Mouse (Mus musculus) midbrain, embryonic 10.5 days (tissue): ENCODE measurements at regions not wholly inside any gene's neighbourhood (a gene's known extent, or its start where the extent isn't known, plus 50 kb on each side); places are given as distances from the start of the nearest gene placed in this dataset.
A peak's percentile ranks its signal among the peaks of the same experiment; 100 is the strongest.
"Not testable (repeated sequence)": the region's sequence is repeated elsewhere in the genome, so short reads cannot be mapped to it uniquely, and the experiment has no call there.

Experiments
- DNase-seq: peaks from one replicate; pipeline ENCODE4 v3.0.0-alpha.2; 2017; ENCODE audit warnings: low spot score
- H3K27ac ChIP-seq: fragments of 300-500 bp; sonication (generic); replicated peaks from 2 replicates; pipeline ENCODE4 v1.5.1; 2016; ENCODE audit warnings: mild to moderate bottlenecking
- H3K27me3 ChIP-seq: fragments of 300-500 bp; sonication (generic); 2 replicates; pipeline ENCODE4 v1.6.1; 2016; ENCODE audit warnings: low read depth, mild to moderate bottlenecking; ENCODE audit not compliant: poor library complexity, severe bottlenecking
- H3K36me3 ChIP-seq: fragments of 300-500 bp; sonication (generic); 2 replicates; pipeline ENCODE4 v1.6.1; 2016; ENCODE audit warnings: mild to moderate bottlenecking, moderate library complexity
- H3K4me1 ChIP-seq: fragments of 300-500 bp; sonication (generic); 2 replicates; pipeline ENCODE4 v1.6.1; 2016
- H3K4me3 ChIP-seq: fragments of 300-500 bp; sonication (generic); 2 replicates; pipeline ENCODE4 v1.5.1; 2016; ENCODE audit warnings: mild to moderate bottlenecking, moderate library complexity
- H3K9me3 ChIP-seq: fragments of 300-500 bp; sonication (generic); replicated peaks from 2 replicates; pipeline ENCODE4 v1.6.1; 2016; ENCODE audit warnings: mild to moderate bottlenecking
- WGBS: fragments of 180-500 bp; shearing (Covaris S2); methylation state at CpG from one replicate; pipeline ENCODE4 v1.1.7; 2016; 5-methylcytosine and 5-hydroxymethylcytosine counted together

DNA sequence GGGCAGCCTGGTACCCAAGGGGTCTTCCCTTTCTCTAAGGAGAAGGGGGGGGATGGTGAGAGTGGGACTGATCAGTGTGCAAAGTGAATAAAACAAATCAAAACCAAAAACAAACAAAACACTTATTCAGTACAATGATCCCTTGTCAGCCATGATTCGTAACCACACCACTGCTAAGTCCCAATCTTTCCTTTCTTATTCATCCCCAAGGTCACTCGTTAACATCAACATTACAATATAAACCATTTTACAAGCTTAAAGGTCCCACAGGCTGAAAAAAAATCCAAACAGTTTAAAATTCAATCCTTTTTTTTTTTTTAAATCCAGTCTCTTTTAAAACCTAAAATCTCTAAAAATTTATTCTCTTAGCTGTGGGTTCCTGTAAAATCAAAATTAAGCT is 287.1 kb upstream of the Tgfbr2 start:
- no peak for DNase-seq
- 89% methylated on average over 2 of the region's 2 CpGs for WGBS
- Histone ChIP-seq H3K36me3 (no peaks in the 10 kb centered on the region), H3K9me3 (no peaks in the 10 kb centered on the region), H3K4me3 (no peak overlapping the region), H3K4me1 (no peaks in the 10 kb centered on the region), H3K27me3 (no peaks in the 10 kb centered on the region), H3K27ac (no peak overlapping the region)

DNA sequence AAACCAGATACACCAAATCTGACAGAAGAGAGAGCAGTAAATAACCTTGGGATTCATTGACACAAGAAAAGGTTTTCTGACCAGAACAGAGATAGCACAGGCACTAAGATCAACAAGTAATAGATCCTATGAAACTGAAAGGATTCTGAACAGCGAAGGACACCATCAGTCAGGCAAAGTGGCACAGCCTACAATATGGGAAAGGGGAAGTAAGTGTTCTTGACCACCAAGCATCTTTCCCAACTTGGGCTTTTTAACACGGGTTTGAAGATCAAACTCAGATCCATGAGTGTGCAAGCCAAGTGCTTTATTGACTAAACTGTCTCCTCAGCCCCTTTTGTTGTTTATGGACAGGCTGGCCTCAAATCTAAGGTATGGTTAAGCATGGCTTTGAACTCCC is 284.9 kb upstream of the Tgfbr2 start:
- H3K9me3 ChIP-seq = no peaks in the 10 kb centered on the region
- 83% methylated on average over 2 of the region's 2 CpGs for WGBS
- DNase-seq = no peak
- H3K4me3 ChIP-seq = no peak overlapping the region
- no peaks in the 10 kb centered on the region for H3K27me3 ChIP-seq
- H3K4me1 ChIP-seq = no peaks in the 10 kb centered on the region
- H3K36me3 ChIP-seq = no peaks in the 10 kb centered on the region
- H3K27ac ChIP-seq = no peak overlapping the region

DNA sequence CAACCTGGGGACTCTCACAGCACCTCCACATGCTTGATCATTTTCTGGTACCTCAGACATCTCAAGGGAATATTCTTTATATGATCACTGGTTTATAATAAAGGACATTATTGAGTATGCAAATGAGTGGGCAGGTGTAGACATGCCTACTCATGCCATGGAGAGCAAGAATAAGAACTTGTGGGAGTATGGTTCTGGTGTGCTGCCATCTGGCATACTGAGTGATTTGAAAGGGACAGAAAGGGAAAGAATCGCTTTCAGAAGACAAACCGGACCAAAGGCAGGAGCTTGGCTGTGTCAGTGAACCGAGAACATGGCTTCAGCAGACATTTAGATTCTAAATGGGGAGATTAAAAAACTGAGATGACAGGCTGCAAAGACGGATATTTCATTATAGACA is 276.9 kb upstream of the Tgfbr2 start:
- no peak overlapping the region for H3K27ac ChIP-seq
- no peak overlapping the region for H3K4me3 ChIP-seq
- H3K27me3 ChIP-seq = no peaks in the 10 kb centered on the region
- DNase-seq = no peak
- H3K4me1 ChIP-seq = no peaks in the 10 kb centered on the region
- 90% methylated on average over 4 of the region's 4 CpGs for WGBS
- H3K9me3 ChIP-seq = no peaks in the 10 kb centered on the region
- no peaks in the 10 kb centered on the region for H3K36me3 ChIP-seq

DNA sequence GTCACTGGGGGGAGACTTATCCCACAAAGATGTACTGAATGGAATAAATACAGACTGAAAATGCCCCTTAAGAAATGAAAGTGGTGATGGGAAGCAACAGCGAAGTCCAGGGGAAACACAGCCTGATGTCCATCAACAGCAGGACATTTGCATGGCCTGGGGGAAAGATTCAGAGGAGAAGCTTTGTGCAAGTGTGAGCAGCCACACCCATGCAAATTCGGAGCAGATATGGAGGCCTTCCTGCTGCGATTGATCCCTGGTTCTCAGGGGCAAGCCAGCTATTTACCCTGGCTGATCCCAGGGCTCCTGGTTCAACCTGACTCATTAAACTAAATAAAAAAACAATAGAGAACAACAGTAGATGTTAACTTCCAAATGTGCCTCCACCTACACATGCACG is 275.7 kb upstream of the Tgfbr2 start:
- H3K27me3 ChIP-seq = no peaks in the 10 kb centered on the region
- H3K4me3 ChIP-seq = no peak overlapping the region
- H3K27ac ChIP-seq = no peak overlapping the region
- H3K4me1 ChIP-seq = no peaks in the 10 kb centered on the region
- 89% methylated on average over 4 of the region's 4 CpGs for WGBS
- DNase-seq = no peak
- H3K36me3 ChIP-seq = no peaks in the 10 kb centered on the region
- no peaks in the 10 kb centered on the region; the same call in 1 of the 2 replicates for H3K9me3 ChIP-seq

- no peak overlapping the region for H3K4me3 ChIP-seq
- no peak overlapping the region for H3K27ac ChIP-seq
- 88% methylated on average over 6 of the region's 6 CpGs for WGBS
- H3K36me3 ChIP-seq = no peaks in the 10 kb centered on the region
- DNase-seq = no peak
- no peaks in the 10 kb centered on the region for H3K4me1 ChIP-seq
- no peaks in the 10 kb centered on the region for H3K27me3 ChIP-seq
- no peaks in the 10 kb centered on the region; the same call in 1 of the 2 replicates for H3K9me3 ChIP-seq
These were observed 272.6 kb upstream of the Tgfbr2 start for GRCm38 (mm10) chr9:116447734-116448133.

DNA sequence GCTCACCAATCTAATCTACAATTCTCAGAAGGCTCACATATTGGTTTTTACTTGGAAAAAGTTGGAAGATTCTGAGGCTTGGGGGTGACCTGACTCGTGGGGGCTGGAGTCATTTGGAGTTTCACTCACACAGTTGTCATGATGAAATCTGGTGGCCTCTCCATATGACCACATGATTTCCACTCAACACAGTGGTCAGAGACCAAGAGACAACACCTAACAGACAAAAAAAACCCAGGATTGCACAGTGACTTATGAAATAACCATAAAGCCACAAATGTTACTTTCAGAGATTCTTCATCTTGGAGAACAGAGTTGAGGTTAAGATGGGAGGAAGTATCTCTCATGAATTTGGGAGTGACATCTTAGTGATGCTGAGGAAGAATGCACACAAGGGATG is 263.4 kb upstream of the Tgfbr2 start:
- 78% methylated on average over 1 of the region's 1 CpGs for WGBS
- H3K27me3 ChIP-seq = no peaks in the 10 kb centered on the region
- no peak overlapping the region for H3K27ac ChIP-seq
- DNase-seq = no peak
- H3K9me3 ChIP-seq = 0 out of 2 replicates have a peak, but pooled peaks cover 5% of the 10 kb centered on the region
- H3K36me3 ChIP-seq = no peaks in the 10 kb centered on the region
- H3K4me3 ChIP-seq = no peak overlapping the region
- H3K4me1 ChIP-seq = no peaks in the 10 kb centered on the region

DNA sequence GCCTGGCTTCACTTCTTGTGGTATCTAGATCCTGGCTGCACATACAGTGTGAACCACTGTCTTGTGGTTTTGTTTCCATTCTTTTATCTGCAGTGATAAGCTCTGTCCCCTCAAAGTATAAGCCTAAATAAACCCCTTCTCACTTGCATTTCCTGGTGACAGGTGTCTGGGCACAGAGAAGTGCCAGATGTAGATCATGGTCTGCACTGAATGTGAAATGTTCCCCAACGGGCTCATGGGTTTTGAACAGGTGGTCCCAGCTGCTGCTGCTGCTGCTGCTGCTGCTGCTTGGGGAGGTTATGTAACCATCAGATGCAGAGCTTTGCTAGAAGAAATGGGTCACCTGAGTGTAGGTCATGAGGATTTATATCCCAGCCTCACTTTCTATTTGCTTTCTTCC is 259.3 kb upstream of the Tgfbr2 start:
- no peaks in the 10 kb centered on the region for H3K4me1 ChIP-seq
- no peaks in the 10 kb centered on the region for H3K27me3 ChIP-seq
- WGBS = 70% methylated on average over 1 of the region's 1 CpGs
- no peaks in the 10 kb centered on the region for H3K9me3 ChIP-seq
- DNase-seq = no peak
- H3K36me3 ChIP-seq = no peaks in the 10 kb centered on the region
- no peak overlapping the region for H3K4me3 ChIP-seq
- H3K27ac ChIP-seq = no peak overlapping the region

DNA sequence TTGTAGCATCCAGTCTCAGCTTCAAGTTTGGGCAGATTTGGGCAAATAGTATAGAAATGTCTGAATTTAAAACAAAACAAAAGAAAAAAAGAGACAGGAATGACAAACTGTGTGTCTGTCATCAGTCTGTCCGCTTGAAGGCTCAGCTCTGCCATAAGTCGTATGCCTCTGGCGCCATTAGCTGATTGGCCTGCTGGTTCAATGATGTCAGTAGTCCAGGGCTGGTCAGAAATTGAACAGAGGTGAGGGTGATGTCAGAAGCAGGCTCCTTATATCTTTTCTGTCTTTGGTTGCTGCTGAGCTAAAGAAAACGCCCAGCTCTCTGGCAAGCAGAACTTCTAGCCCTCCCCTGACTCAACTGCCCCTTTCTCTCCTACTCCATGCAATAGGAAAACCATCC is 253.9 kb upstream of the Tgfbr2 start:
- 89% methylated on average over 4 of the region's 4 CpGs for WGBS
- Histone ChIP-seq H3K9me3 (no peaks in the 10 kb centered on the region), H3K36me3 (no peaks in the 10 kb centered on the region), H3K27me3 (no peaks in the 10 kb centered on the region), H3K4me1 (peaks cover 5% of the 10 kb centered on the region; the same call in 1 of the 2 replicates), H3K4me3 (no peak overlapping the region), H3K27ac (no peak overlapping the region)
- DNase-seq = no peak

DNA sequence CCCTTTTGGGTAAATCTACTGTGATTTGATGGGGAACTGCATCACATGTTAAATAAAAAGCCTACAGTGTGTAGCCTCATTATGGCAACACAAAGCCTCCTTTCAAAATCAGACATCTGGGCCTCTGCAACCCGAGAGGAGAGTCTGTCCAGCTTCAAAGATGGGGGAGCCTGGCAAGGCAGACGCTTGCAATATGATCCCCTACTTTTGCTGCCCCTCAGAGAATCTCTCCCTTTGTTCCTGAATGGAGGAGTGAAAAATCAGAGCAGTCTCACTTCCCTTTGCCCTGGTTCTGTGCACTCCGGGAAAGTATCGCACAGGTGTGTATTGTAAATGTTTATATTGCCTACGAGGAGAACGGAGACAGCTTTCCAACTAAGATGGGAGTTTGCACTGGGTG is 253.3 kb upstream of the Tgfbr2 start:
- no peak overlapping the region for H3K4me3 ChIP-seq
- WGBS = 59% methylated on average over 6 of the region's 6 CpGs
- no peaks in the 10 kb centered on the region for H3K27me3 ChIP-seq
- no peaks in the 10 kb centered on the region for H3K9me3 ChIP-seq
- H3K4me1 ChIP-seq = peaks cover 5% of the 10 kb centered on the region; the same call in 1 of the 2 replicates
- H3K36me3 ChIP-seq = no peaks in the 10 kb centered on the region
- H3K27ac ChIP-seq = no peak overlapping the region
- DNase-seq = no peak

GRCm38 (mm10) chr9:116427278-116427677 is 252.1 kb upstream of the Tgfbr2 start:
- Histone ChIP-seq H3K27ac (no peak overlapping the region), H3K9me3 (no peaks in the 10 kb centered on the region), H3K4me3 (no peak overlapping the region), H3K27me3 (no peaks in the 10 kb centered on the region), H3K36me3 (no peaks in the 10 kb centered on the region), H3K4me1 (peaks cover 5% of the 10 kb centered on the region; the same call in 1 of the 2 replicates)
- 56% methylated on average over 6 of the region's 6 CpGs for WGBS
- no peak for DNase-seq

DNA sequence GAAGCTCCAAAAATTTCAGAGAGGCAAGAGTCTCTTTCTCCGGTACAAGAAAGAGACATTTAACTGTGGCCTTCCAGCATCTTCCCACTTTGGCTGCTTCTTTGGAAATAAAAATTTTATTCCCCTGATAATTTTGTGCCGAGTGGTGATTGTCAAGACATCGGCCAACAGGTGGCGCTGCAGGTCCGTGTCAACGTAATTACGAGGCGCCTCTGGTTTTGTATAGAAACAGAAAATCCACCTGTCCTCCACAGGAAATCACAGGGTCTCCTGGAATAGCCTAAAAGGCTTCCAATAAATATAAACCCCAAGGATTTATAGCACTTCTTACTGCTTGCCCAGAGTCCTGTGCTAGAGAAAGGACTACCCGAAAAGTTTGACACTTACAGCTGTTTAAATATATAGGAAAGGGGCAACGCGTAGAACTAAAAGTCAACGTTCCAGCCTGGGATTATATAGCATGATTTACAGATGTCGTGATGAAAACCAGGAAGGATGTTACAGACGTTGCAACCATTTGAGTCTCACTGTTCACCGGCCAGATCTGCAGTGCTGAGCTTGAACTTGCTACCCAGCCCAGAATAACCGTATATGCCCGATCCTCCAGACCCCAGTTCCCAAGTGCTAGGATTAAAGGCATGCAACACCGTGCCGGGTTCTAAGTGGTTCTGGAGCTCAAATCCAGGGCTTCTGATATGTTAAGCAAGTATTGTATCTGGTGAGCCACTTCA is 251.3 kb upstream of the Tgfbr2 start:
- peak; percentile 76 for DNase-seq
- H3K4me1 ChIP-seq = peaks cover 5% of the 10 kb centered on the region; the same call in 1 of the 2 replicates
- no peaks in the 10 kb centered on the region for H3K9me3 ChIP-seq
- no peak overlapping the region for H3K27ac ChIP-seq
- no peaks in the 10 kb centered on the region for H3K36me3 ChIP-seq
- no peak overlapping the region for H3K4me3 ChIP-seq
- H3K27me3 ChIP-seq = no peaks in the 10 kb centered on the region
- WGBS = 56% methylated on average over 19 of the region's 19 CpGs

- WGBS = 88% methylated on average over 9 of the region's 9 CpGs
- H3K4me3 ChIP-seq = not testable (repeated sequence)
These were observed 250.2 kb upstream of the Tgfbr2 start for GRCm38 (mm10) chr9:116425400-116425799.

DNA sequence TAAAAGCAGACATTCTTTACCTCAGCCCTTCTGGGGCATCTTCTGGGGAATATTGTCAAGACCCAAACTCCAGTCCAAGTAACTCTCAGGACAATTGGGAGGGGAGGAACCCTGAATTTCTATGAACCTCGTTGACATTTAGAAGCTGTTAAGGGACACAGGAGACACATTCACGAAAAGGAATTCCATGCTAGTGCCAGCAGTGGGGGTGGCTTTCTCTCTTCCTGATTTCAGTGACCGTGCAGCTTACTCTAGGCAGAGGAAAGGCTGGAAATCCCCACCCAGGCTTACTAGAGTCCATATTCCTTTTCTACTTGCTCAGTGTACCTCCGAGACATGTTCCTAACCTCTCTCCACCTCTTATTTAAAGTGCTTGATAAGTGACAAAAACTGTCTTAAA is 239.9 kb upstream of the Tgfbr2 start:
- DNase-seq = no peak
- WGBS = 79% methylated on average over 4 of the region's 4 CpGs
- Histone ChIP-seq H3K27me3 (no peaks in the 10 kb centered on the region), H3K9me3 (no peaks in the 10 kb centered on the region), H3K27ac (no peak overlapping the region), H3K36me3 (no peaks in the 10 kb centered on the region), H3K4me3 (no peak overlapping the region), H3K4me1 (no peaks in the 10 kb centered on the region)

More at GRCm38 (mm10) chr9:116425400-116425799, 250.2 kb upstream of the Tgfbr2 start:
- H3K4me1 ChIP-seq, H3K9me3 ChIP-seq, H3K27me3 ChIP-seq, H3K36me3 ChIP-seq, H3K27ac ChIP-seq, DNase-seq: not testable (repeated sequence)
